ENCODE assay signal across 10 mouse cellular contexts in genomic region chr5:34487320-34488090, GRCm38 (mm10). TPM values are rescaled to one million over a fixed set of nuclear protein-coding genes. Genes with fewer than 3 reads are reported as not detected.
DNase-seq lines count a peak whose midpoint lies in the region; ATAC-seq and TF ChIP-seq lines count a peak whose summit lies in the region.
"Had no signal": no experiment of that assay in that cellular context is flagged by ENCODE, and none has a peak within 500 bp of the region (broad histone marks: within the 10 kb centered on the region; RNA-seq: fewer than 3 reads in every experiment).

No protein-coding gene starts in this region.

- H3K27ac ChIP-seq in intestine, embryonic 14.5 days (ENCODE audit: low read depth): no peak overlapping the region
- H3K27ac ChIP-seq in intestine, embryonic 15.5 days: no peak overlapping the region
- no peak overlapping the region for H3K27ac ChIP-seq in cerebellum, adult 2 months (ENCODE audit: insufficient read depth, low read length)

- no peak for TF ChIP-seq POLR2A in cerebellum, adult 2 months (IDR thresholded peaks at IDR 0.05; ENCODE audit: borderline replicate concordance, insufficient read depth, low read length)

- no peak for TF ChIP-seq CTCF in cerebellum, adult 2 months (IDR thresholded peaks at IDR 0.05; ENCODE audit: borderline replicate concordance, insufficient read depth, low read depth, low read length)

- H3K27me3 ChIP-seq in intestine, embryonic 14.5 days (replicated peaks; ENCODE audit: control insufficient read depth, insufficient read depth, low read length): no peaks in the 10 kb centered on the region
- H3K27me3 ChIP-seq in intestine, embryonic 15.5 days (replicated peaks): no peaks in the 10 kb centered on the region
- H3K27me3 ChIP-seq in cerebellum, adult 2 months (ENCODE audit: control insufficient read depth, insufficient read depth, low read length): no peaks in the 10 kb centered on the region

- DNase-seq in intestine, embryonic 14.5 days (ENCODE audit: low spot score): peak; percentile 46
- peak; percentile 13 for DNase-seq in ovary, postnatal 14 days (ENCODE audit: low spot score)
- no peak for DNase-seq in ovary, postnatal 10 days (ENCODE audit: low spot score)
- DNase-seq in heart, adult 9 months (ENCODE audit: low spot score in 2 of 2): peak; percentile 63 to 70
- peak; percentile 76 for DNase-seq in skeletal muscle tissue, adult 2 months (ENCODE audit: low read depth, low spot score)
- DNase-seq in cerebellum, adult 2 months: no peak
- no peak for DNase-seq in adrenal gland, postnatal 10 days
- DNase-seq: cerebellum, adult 9-10 months; kidney, adult 11 months had no signal

- H3K4me3 ChIP-seq in intestine, embryonic 14.5 days (ENCODE audit: low read depth, low read length): no peak overlapping the region
- no peak overlapping the region for H3K4me3 ChIP-seq in intestine, embryonic 15.5 days (replicated peaks)
- H3K4me3 ChIP-seq in cerebellum, adult 2 months (replicated peaks; ENCODE audit: insufficient read depth, low read depth, low read length): no peak overlapping the region

- no peaks in the 10 kb centered on the region for H3K4me1 ChIP-seq in intestine, embryonic 14.5 days (replicated peaks; ENCODE audit: control insufficient read depth, insufficient read depth, low read length)
- H3K4me1 ChIP-seq in intestine, embryonic 15.5 days (replicated peaks): no peaks in the 10 kb centered on the region
- H3K4me1 ChIP-seq in cerebellum, adult 2 months (ENCODE audit: control insufficient read depth, insufficient read depth, low read length): no peaks in the 10 kb centered on the region; the same call in 1 of the 2 replicates

- H3K4me2 ChIP-seq in intestine, embryonic 14.5 days (ENCODE audit: low read length): no peak overlapping the region
- no peak overlapping the region for H3K4me2 ChIP-seq in intestine, embryonic 15.5 days (replicated peaks)

- ATAC-seq in intestine, embryonic 14.5 days (replicated peaks; ENCODE audit: low FRiP score, low TSS enrichment, low read depth): no peak
- ATAC-seq in intestine, embryonic 15.5 days: no peak

- WGBS in intestine, embryonic 14.5 days: 76% methylated on average over 6 of the region's 6 CpGs
- WGBS in intestine, embryonic 15.5 days: 72% methylated on average over 6 of the region's 6 CpGs
- WGBS in cerebellum, adult 2 months: 49% methylated on average over 6 of the region's 6 CpGs

- peaks cover 27% of the 10 kb centered on the region for H3K36me3 ChIP-seq in intestine, embryonic 14.5 days (ENCODE audit: control insufficient read depth, insufficient read depth, low read length)
- peaks cover 10% of the 10 kb centered on the region; the same call in 1 of the 2 replicates for H3K36me3 ChIP-seq in intestine, embryonic 15.5 days

- no peak overlapping the region for H3K9ac ChIP-seq in intestine, embryonic 14.5 days (ENCODE audit: low read length)
- no peak overlapping the region for H3K9ac ChIP-seq in intestine, embryonic 15.5 days

- no peaks in the 10 kb centered on the region for H3K9me3 ChIP-seq in intestine, embryonic 14.5 days (ENCODE audit: control insufficient read depth, low read length)
- H3K9me3 ChIP-seq in intestine, embryonic 15.5 days: no peaks in the 10 kb centered on the region

RNA-seq across cellular contexts. Expression of gene Tnip2, which starts 26.3 kb away (rescaled TPM):
- polyA plus RNA-seq in intestine, embryonic 14.5 days (2014; fragmentation: Nextera tagmentation; extraction: Ambion mirVana): 12.9 and 19.4 TPM in 2 replicates
- 14.4 and 16.2 TPM in 2 replicates for polyA plus RNA-seq in intestine, embryonic 15.5 days (2015; fragmentation: Nextera tagmentation; extraction: Ambion mirVana)
- polyA plus RNA-seq in cerebellum, adult 2 months (2012; rRNA removed): 9.6 and 10.0 TPM in 2 replicates
- 10 to 100 TPM; 10.6 to 16.1 TPM for total RNA-seq in adrenal gland, postnatal 10 days (2021)

RNA-seq across cellular contexts. Expression of gene Sh3bp2, which starts 38.1 kb away (rescaled TPM):
- 5.7 and 7.7 TPM in 2 replicates for polyA plus RNA-seq in intestine, embryonic 14.5 days (2014; fragmentation: Nextera tagmentation; extraction: Ambion mirVana)
- polyA plus RNA-seq in intestine, embryonic 15.5 days (2015; fragmentation: Nextera tagmentation; extraction: Ambion mirVana): 4.5 and 6.2 TPM in 2 replicates
- 3.2 and 3.6 TPM in 2 replicates for polyA plus RNA-seq in cerebellum, adult 2 months (2012; rRNA removed)
- 1 to 10 TPM; 5.9 to 7.0 TPM for total RNA-seq in adrenal gland, postnatal 10 days (2021)

Comparison
In these comparisons a context has a peak if more than half of its experiments do, and no peak if none do; other contexts are left out.
1. DNase-seq: peak in intestine, embryonic 14.5 days (single experiment), ovary, postnatal 14 days (single experiment), heart, adult 9 months (2 of 2) and skeletal muscle tissue, adult 2 months (single experiment); none in ovary, postnatal 10 days (single experiment), cerebellum, adult 2 months (0 of 2) and adrenal gland, postnatal 10 days (single experiment).